Mouse (Mus musculus) CD4-positive helper T cell, adult 2 months (primary cell): ENCODE data around the gene Fam20a.

Experiments used
- DNase-seq: peaks from one replicate; pipeline ENCODE4 v3.0.0-alpha.2; 2012; ENCODE audit warnings: low read depth, missing footprints, low spot score

Fam20a gene

GRCm38 (mm10) chr11:109721781-109722446 lies at the start of gene Fam20a:
Gene Fam20a (minus strand): TSS chr11:109722279.
- DNase-seq: peak; percentile 33

GRCm38 (mm10) chr11:109771381-109771780 lies 49.3 kb upstream of the Fam20a start:
- no peak for DNase-seq

GRCm38 (mm10) chr11:109770185-109770584 lies 48.1 kb upstream of the Fam20a start:
- DNase-seq: peak; percentile 31

- DNase-seq: no peak
Observed at GRCm38 (mm10) chr11:109769091-109769490, 47.0 kb upstream of the Fam20a start.

GRCm38 (mm10) chr11:109760063-109760462 lies 38.0 kb upstream of the Fam20a start:
- no peak for DNase-seq

GRCm38 (mm10) chr11:109758616-109759215 lies 36.6 kb upstream of the Fam20a start:
- peak; percentile 60 for DNase-seq

- DNase-seq: no peak
Observed at GRCm38 (mm10) chr11:109754105-109754602, 32.1 kb upstream of the Fam20a start.

- DNase-seq: no peak
Observed at GRCm38 (mm10) chr11:109751636-109752603, 29.8 kb upstream of the Fam20a start.

- no peak for DNase-seq
Observed at GRCm38 (mm10) chr11:109745210-109745609, 23.1 kb upstream of the Fam20a start.

- DNase-seq: no peak
Observed at GRCm38 (mm10) chr11:109737967-109738366, 15.9 kb upstream of the Fam20a start.

- DNase-seq: no peak
Observed at GRCm38 (mm10) chr11:109736406-109736805, 14.3 kb upstream of the Fam20a start.

- no peak for DNase-seq
Observed at GRCm38 (mm10) chr11:109734341-109734740, 12.3 kb upstream of the Fam20a start.

- DNase-seq: no peak
Observed at GRCm38 (mm10) chr11:109732726-109733438, 10.8 kb upstream of the Fam20a start.

- no peak for DNase-seq
Observed at GRCm38 (mm10) chr11:109728371-109728770, 6.3 kb upstream of the Fam20a start.

- DNase-seq: peak; percentile 21
Observed at GRCm38 (mm10) chr11:109722711-109723110, 632 bp upstream of the Fam20a start.

GRCm38 (mm10) chr11:109721320-109721780 lies 729 bp downstream of the Fam20a start:
- peak; percentile 52 for DNase-seq

- DNase-seq: no peak
Observed at GRCm38 (mm10) chr11:109720809-109721319, 1.2 kb downstream of the Fam20a start.

GRCm38 (mm10) chr11:109719399-109719798 lies 2.7 kb downstream of the Fam20a start:
- DNase-seq: no peak

- no peak for DNase-seq
Observed at GRCm38 (mm10) chr11:109717966-109718895, 3.8 kb downstream of the Fam20a start.

- DNase-seq: no peak
Observed at GRCm38 (mm10) chr11:109717448-109717847, 4.6 kb downstream of the Fam20a start.
